Mouse (Mus musculus): ENCODE results near the gene 4930519G04Rik. TPM values are rescaled to one million over a fixed set of nuclear protein-coding genes. Genes with fewer than 3 reads are reported as not detected.

Gene 4930519G04Rik
- polyA plus RNA-seq, 2 experiments: not detected

DNA sequence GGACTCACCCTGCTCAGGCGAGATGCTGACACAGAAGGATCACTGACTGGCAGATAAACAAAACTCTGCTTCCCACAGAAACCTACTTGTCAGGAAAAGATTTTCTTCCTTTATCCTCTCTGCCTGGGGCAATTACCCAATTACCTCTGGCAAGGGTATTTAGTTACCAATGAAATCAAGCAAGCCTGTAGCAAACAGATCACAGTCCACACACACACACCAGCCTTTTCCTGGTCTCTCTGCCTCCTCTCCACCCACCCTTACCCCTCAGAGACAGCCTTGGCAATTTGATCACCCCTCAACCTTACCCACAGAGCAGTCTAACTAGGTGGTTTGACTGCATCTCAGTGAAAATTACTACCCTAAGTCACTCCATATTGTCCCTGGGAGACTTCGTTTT, 35.5 kb downstream of the 4930519G04Rik start:
- H3K4me1 ChIP-seq (replicated peaks; ENCODE audit: control insufficient read depth in 2 of 2, insufficient read depth in 2 of 2, low read length in 1 of 2): no peaks in the 10 kb centered on the region
- 65% methylated on average over 2 of the region's 2 CpGs for WGBS (ENCODE audit: insufficient replicate concordance)
- no peak overlapping the region for H3K9ac ChIP-seq (replicated peaks)
- H3K36me3 ChIP-seq (replicated peaks; ENCODE audit: control insufficient read depth, insufficient read depth, low read depth): no peaks in the 10 kb centered on the region
- H3K27me3 ChIP-seq (ENCODE audit: control insufficient read depth, insufficient read depth, low read length): no peaks in the 10 kb centered on the region
- no peak overlapping the region for H3K4me3 ChIP-seq (ENCODE audit: insufficient read depth in 1 of 2, low read depth in 2 of 2, low read length in 2 of 2)
- no peak overlapping the region for H3K4me2 ChIP-seq (ENCODE audit: low read depth)
- no peak for DNase-seq (ENCODE audit: low read depth in 3 of 3, low spot score in 3 of 3)
- no peak for ATAC-seq (ENCODE audit: insufficient read depth)
- no peak overlapping the region for H3K27ac ChIP-seq
- H3K9me3 ChIP-seq (ENCODE audit: control insufficient read depth, low read length): no peaks in the 10 kb centered on the region
- no peak for TF ChIP-seq EP300 (IDR thresholded peaks at IDR 0.05; ENCODE audit: low read depth)
- no peak for TF ChIP-seq CTCF (IDR thresholded peaks at IDR 0.05; ENCODE audit: low read depth)

- WGBS (ENCODE audit: insufficient replicate concordance): 67% methylated on average over 4 of the region's 4 CpGs
These were observed 42.1 kb downstream of the 4930519G04Rik start for GRCm38 (mm10) chr5:114895542-114895941.

GRCm38 (mm10) chr5:114896688-114897373, 43.4 kb downstream of the 4930519G04Rik start, which contains the start of gene Oasl2:
Oasl2 (plus strand) TSS chr5:114896936.
- Histone ChIP-seq H3K9ac (replicated peaks) (no peak within 1 kb of the TSS), H3K4me3 (ENCODE audit: insufficient read depth in 1 of 2, low read depth in 2 of 2, low read length in 2 of 2) (peak within 1 kb of the TSS in 1 of 2 experiments; percentile 31; a peak in 2 of 4 replicates), H3K36me3 (replicated peaks; ENCODE audit: control insufficient read depth, insufficient read depth, low read depth) (no peaks in the 10 kb centered on the region), H3K9me3 (ENCODE audit: control insufficient read depth, low read length) (no peaks in the 10 kb centered on the region), H3K4me2 (ENCODE audit: low read depth) (peak within 1 kb of the TSS; percentile 32), H3K27me3 (ENCODE audit: control insufficient read depth, insufficient read depth, low read length) (no peaks in the 10 kb centered on the region; the same call in 1 of the 2 replicates), H3K4me1 (replicated peaks; ENCODE audit: control insufficient read depth in 2 of 2, insufficient read depth in 2 of 2, low read length in 1 of 2) (peaks cover 0 to 6% of the 10 kb centered on the region in 2 experiments; a peak in 2 of 4 replicates), H3K27ac (no peak within 1 kb of the TSS)
- no peak for TF ChIP-seq EP300 (IDR thresholded peaks at IDR 0.05; ENCODE audit: low read depth)
- TF ChIP-seq CTCF (IDR thresholded peaks at IDR 0.05; ENCODE audit: low read depth): no peak
- WGBS (ENCODE audit: insufficient replicate concordance): 36% methylated on average over 13 of the region's 13 CpGs
- DNase-seq (ENCODE audit: low read depth in 3 of 3, low spot score in 3 of 3) (peak in 1 of 3 experiments; percentile 26), ATAC-seq (ENCODE audit: insufficient read depth) (no peak)

More at GRCm38 (mm10) chr5:114895542-114895941, 42.1 kb downstream of the 4930519G04Rik start:
- no peak overlapping the region for H3K4me3 ChIP-seq (ENCODE audit: insufficient read depth in 1 of 2, low read depth in 2 of 2, low read length in 2 of 2)
- DNase-seq (ENCODE audit: low read depth in 3 of 3, low spot score in 3 of 3) (no peak), ATAC-seq (ENCODE audit: insufficient read depth) (no peak)
- no peak overlapping the region for H3K9ac ChIP-seq (replicated peaks)
- H3K27me3 ChIP-seq (ENCODE audit: control insufficient read depth, insufficient read depth, low read length): no peaks in the 10 kb centered on the region; the same call in 1 of the 2 replicates
- no peak overlapping the region for H3K4me2 ChIP-seq (ENCODE audit: low read depth)
- H3K9me3 ChIP-seq (ENCODE audit: control insufficient read depth, low read length): no peaks in the 10 kb centered on the region
- H3K4me1 ChIP-seq (replicated peaks; ENCODE audit: control insufficient read depth in 2 of 2, insufficient read depth in 2 of 2, low read length in 1 of 2): peaks cover 0 to 6% of the 10 kb centered on the region in 2 experiments; a peak in 2 of 4 replicates
- H3K36me3 ChIP-seq (replicated peaks; ENCODE audit: control insufficient read depth, insufficient read depth, low read depth): no peaks in the 10 kb centered on the region
- no peak overlapping the region for H3K27ac ChIP-seq
- TF ChIP-seq CTCF (IDR thresholded peaks at IDR 0.05; ENCODE audit: low read depth) (no peak), EP300 (IDR thresholded peaks at IDR 0.05; ENCODE audit: low read depth) (no peak)

GRCm38 (mm10) chr5:114897374-114897793, 43.9 kb downstream of the 4930519G04Rik start:
- no peak overlapping the region for H3K27ac ChIP-seq
- H3K4me1 ChIP-seq (replicated peaks; ENCODE audit: control insufficient read depth in 2 of 2, insufficient read depth in 2 of 2, low read length in 1 of 2): peaks cover 0 to 6% of the 10 kb centered on the region in 2 experiments; a peak in 2 of 4 replicates
- H3K9me3 ChIP-seq (ENCODE audit: control insufficient read depth, low read length): no peaks in the 10 kb centered on the region
- TF ChIP-seq EP300 (IDR thresholded peaks at IDR 0.05; ENCODE audit: low read depth) (no peak), CTCF (IDR thresholded peaks at IDR 0.05; ENCODE audit: low read depth) (no peak)
- 1% methylated on average over 7 of the region's 7 CpGs for WGBS (ENCODE audit: insufficient replicate concordance)
- peak overlapping the region in 1 of 2 experiments; percentile 31; a peak in 2 of 4 replicates for H3K4me3 ChIP-seq (ENCODE audit: insufficient read depth in 1 of 2, low read depth in 2 of 2, low read length in 2 of 2)
- H3K4me2 ChIP-seq (ENCODE audit: low read depth): peak overlapping the region; percentile 32
- no peak for DNase-seq (ENCODE audit: low read depth in 3 of 3, low spot score in 3 of 3)
- no peaks in the 10 kb centered on the region; the same call in 1 of the 2 replicates for H3K27me3 ChIP-seq (ENCODE audit: control insufficient read depth, insufficient read depth, low read length)
- H3K36me3 ChIP-seq (replicated peaks; ENCODE audit: control insufficient read depth, insufficient read depth, low read depth): no peaks in the 10 kb centered on the region
- ATAC-seq (ENCODE audit: insufficient read depth): no peak
- no peak overlapping the region for H3K9ac ChIP-seq (replicated peaks)

- ATAC-seq (ENCODE audit: insufficient read depth): no peak
- TF ChIP-seq EP300 (IDR thresholded peaks at IDR 0.05; ENCODE audit: low read depth): no peak
- no peak for TF ChIP-seq CTCF (IDR thresholded peaks at IDR 0.05; ENCODE audit: low read depth)
- Histone ChIP-seq H3K4me2 (ENCODE audit: low read depth) (no peak overlapping the region), H3K9ac (replicated peaks) (no peak overlapping the region), H3K27me3 (ENCODE audit: control insufficient read depth, insufficient read depth, low read length) (no peaks in the 10 kb centered on the region; the same call in 1 of the 2 replicates), H3K27ac (no peak overlapping the region), H3K4me3 (ENCODE audit: insufficient read depth in 1 of 2, low read depth in 2 of 2, low read length in 2 of 2) (no peak overlapping the region), H3K4me1 (replicated peaks; ENCODE audit: control insufficient read depth in 2 of 2, insufficient read depth in 2 of 2, low read length in 1 of 2) (peaks cover 0 to 6% of the 10 kb centered on the region in 2 experiments; a peak in 2 of 4 replicates), H3K9me3 (ENCODE audit: control insufficient read depth, low read length) (no peaks in the 10 kb centered on the region), H3K36me3 (replicated peaks; ENCODE audit: control insufficient read depth, insufficient read depth, low read depth) (no peaks in the 10 kb centered on the region)
- WGBS (ENCODE audit: insufficient replicate concordance): 49% methylated on average over 7 of the region's 7 CpGs
- no peak for DNase-seq (ENCODE audit: low read depth in 3 of 3, low spot score in 3 of 3)
These were observed 45.4 kb downstream of the 4930519G04Rik start for GRCm38 (mm10) chr5:114898857-114899256.
